Mouse (Mus musculus) cerebral cortex, adult 2 months (tissue): ENCODE data around the gene Spsb4.

Experiments used
- WGBS: fragments of 180-500 bp; shearing (Covaris S2); methylation state at CpG from one replicate; pipeline ENCODE4 v1.1.7; 2018; 5-methylcytosine and 5-hydroxymethylcytosine counted together

Spsb4 gene

DNA sequence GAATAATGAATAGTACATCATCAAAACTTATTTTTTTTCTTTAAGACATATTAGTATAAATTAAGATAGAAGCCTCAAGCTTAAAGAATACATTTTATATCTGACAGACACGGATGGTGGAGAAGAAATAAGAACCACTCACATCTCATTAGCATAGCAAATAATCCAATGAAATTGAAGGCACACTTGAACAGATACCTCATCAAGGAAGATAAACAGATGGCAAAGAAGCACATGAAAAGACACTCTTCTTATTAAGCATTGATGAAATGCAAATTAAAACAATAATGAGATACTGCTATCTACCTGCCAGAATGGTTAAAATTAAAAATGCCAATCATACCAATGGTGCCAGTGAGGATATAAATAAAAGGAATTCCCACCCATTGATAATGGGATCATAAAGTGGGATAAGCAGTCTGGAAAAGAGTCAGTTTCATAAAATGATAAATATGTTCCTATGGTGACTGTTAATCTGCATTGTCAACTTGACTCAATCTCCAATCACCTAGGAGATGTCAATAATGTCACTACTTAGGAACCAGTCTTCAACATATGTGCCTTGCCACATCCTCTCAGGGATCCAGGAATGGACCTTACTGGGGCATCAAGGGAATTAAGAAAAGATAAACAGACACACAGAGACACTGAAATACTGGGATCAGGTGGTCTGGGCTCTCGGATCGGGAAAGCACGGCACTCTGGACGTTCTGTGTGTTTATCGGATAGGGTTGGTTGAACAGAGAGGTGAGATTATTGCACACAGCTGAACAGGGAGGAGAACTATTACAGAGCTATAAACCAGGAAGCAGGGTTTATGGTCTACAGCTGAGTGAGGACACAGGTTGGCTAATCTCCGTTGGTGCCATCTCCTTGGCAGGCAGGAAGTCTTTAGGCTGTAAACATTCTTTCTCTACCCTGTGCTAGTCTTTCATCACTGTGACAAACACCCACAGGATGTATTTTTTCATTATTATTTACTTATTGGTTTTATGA is 114.0 kb downstream of the Spsb4 start:
- WGBS = 83% methylated on average over 7 of the region's 7 CpGs

DNA sequence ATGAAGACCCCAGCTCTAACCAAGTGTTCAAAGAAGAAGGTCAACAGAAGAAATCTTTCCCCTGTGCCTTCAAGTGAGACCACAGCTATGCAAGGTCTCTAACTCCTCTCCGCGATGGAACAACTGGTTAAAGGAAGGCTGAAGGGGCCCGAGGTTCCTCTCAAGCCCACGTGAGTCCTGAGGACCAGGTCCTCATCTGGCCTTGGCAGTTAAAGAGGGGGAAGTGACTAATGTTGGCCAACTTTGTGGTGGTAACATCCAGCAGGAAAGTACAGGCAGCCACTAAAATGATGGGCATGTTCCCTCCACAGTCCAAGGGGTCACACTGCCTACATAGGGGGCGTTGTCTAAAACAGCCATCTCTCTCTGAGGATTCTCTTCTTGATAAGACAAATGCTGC is 118.9 kb downstream of the Spsb4 start:
- 87% methylated on average over 5 of the region's 5 CpGs for WGBS

DNA sequence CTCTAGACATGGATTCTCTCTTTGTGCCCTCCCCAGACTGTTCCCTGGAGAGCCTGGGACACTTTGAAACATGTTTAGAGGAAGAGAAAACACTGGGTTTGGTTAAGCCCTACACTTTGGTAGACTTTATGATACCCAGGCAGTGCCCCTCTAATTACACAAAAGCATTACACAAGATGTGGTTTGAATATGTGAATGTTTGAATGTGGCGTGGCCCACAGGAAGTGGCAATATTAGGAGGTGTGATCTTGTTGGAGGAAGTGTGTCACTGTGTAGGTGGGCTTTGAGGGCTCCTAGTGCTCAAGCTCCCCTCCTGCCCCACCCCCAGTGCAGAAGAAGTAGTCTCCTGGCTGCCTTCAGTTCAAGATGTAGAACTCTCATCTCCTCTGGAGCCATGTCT is 122.0 kb downstream of the Spsb4 start:
- WGBS = 90% methylated on average over 1 of the region's 1 CpGs

DNA sequence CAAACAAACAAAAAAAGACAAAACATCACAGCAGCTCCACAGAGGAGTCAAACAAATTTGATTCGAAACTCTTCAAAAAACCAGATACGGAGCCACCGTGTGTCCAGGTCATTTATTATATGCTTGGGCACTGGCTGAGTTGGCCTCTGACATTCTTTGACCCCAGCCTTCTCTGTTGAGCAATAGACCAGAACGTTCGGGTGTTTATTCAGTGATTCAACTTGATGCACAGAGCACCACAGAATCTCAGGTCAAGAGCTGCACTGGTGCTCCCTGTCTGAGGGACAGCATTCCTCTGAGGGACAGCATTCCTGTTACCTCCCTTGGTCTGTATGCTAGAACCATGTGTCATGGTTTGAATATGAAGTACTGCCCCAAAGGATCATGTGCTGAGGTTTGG is 125.1 kb downstream of the Spsb4 start:
- WGBS = 83% methylated on average over 5 of the region's 5 CpGs
